Mouse (Mus musculus) thymus, adult 2 months (tissue): Measurements from ENCODE around the gene Apon.

Experiments used
- CTCF ChIP-seq: fragments of 200-500 bp; IDR thresholded peaks from 2 replicates; pipeline ENCODE4 v1.5.1; 2012; ENCODE audit warnings: mild to moderate bottlenecking, control low read depth, low read length, moderate library complexity, borderline replicate concordance; ENCODE audit not compliant: control insufficient read depth, poor library complexity, insufficient read depth; ENCODE audit errors: extremely low read depth
- POLR2A ChIP-seq: fragments of 200-500 bp; IDR thresholded peaks from 2 replicates; pipeline ENCODE4 v1.6.1; 2012; ENCODE audit warnings: mild to moderate bottlenecking, low read length, control low read depth, moderate library complexity; ENCODE audit not compliant: control insufficient read depth, poor library complexity, insufficient read depth; ENCODE audit errors: extremely low read depth

- TF ChIP-seq CTCF: no peak
- no peak for TF ChIP-seq POLR2A
Measured at GRCm38 (mm10) chr10:128212871-128213323, 41.0 kb upstream of the Apon start.
